Mouse (Mus musculus) lung, adult 2 months (tissue): ENCODE results near the gene Tctex1d2.

Source experiments
- CTCF ChIP-seq: fragments of 200-500 bp; IDR thresholded peaks from 2 replicates; pipeline ENCODE4 v1.5.1; 2011; ENCODE audit warnings: mild to moderate bottlenecking, low read length, control low read depth; ENCODE audit not compliant: insufficient read depth
- POLR2A ChIP-seq: fragments of 200-500 bp; IDR thresholded peaks from 2 replicates; pipeline ENCODE4 v1.6.1; 2011; ENCODE audit warnings: low read depth, mild to moderate bottlenecking, control low read depth, low read length, borderline replicate concordance; ENCODE audit errors: extremely low read depth

DNA sequence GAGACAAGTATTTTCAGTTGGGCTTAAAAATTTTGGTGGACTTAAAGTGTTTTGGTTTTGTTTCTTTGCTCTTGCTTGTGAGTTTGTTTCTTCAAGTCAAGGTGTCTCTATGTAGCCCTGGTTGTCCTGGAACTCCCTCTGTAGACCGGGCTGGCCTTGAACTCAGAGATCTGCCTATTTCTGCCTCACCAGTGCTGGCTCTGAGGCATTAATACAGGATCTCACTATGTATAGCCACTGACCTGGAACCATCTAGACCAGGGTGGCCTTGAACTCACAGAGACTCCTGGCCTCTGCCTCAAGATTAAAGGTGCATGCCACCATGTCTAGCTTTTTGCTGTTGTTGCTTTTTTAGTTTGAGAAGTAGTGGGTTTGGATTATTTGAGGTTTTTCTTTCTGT, 12.4 kb downstream of the Tctex1d2 start:
- TF ChIP-seq POLR2A: no peak
- no peak for TF ChIP-seq CTCF
